Mouse (Mus musculus): ENCODE data around the gene Tmem106c. TPM values are rescaled to one million over a fixed set of nuclear protein-coding genes. Genes with fewer than 3 reads are reported as not detected.

Tmem106c gene
- polyA plus RNA-seq, 1 experiment, result 7.1 TPM

DNA sequence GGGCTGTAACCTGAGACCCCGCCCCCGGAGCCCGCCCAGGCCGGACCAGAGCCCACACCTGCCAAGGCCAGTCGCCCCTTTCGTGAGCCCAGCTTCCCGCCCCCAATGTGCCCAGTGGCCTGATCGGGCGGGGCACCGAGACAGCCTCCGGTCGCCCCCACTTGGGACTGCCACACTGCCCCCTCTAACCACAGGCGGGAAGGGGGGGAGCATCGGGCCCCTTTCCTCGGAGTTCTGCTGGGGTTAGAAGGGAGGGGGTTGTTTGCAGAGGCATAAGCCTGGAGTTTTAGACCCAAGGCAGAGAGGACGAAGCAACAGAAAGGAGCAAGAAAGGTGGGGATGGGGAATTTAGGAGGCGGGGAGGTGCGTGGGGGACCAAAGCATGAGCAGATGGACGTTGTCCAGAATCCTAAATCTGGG, 40.8 kb downstream of the Tmem106c start:
- TF ChIP-seq CTCF (IDR thresholded peaks at IDR 0.05; ENCODE audit: control insufficient read depth, insufficient read depth, low read length), result no peak
- no peak for TF ChIP-seq POLR2A (IDR thresholded peaks at IDR 0.05; ENCODE audit: borderline replicate concordance, control insufficient read depth, low read depth, low read length)
- Histone ChIP-seq H3K4me3 (replicated peaks; ENCODE audit: control insufficient read depth, low read depth, low read length) (no peak overlapping the region), H3K4me1 (ENCODE audit: control insufficient read depth, insufficient read depth, low read length) (no peaks in the 10 kb centered on the region), H3K27ac (ENCODE audit: control insufficient read depth, insufficient read depth, low read depth, low read length, poor library complexity) (no peak overlapping the region)
- WGBS, result 3% methylated on average over 19 of the region's 19 CpGs

DNA sequence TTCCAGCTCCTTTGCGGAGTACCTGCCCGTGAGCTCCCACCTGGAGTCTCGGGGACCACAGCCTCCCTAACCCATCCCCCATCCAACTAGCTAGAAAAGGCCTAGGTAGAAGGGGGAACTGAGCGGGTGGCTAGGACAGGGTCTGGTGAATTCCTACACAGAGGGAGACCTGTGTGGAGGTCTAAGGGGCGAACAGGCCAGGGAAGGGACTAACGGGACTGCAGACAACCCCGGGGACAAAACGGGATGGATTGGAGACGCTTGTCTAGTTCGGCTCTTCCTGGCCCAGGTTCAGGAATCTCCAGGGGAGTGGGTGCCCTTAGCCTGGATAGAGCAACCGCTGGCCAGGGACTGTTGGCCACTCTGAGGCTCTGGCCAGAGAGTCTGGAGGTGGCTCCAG, 41.2 kb downstream of the Tmem106c start:
- Histone ChIP-seq H3K4me1 (ENCODE audit: control insufficient read depth, insufficient read depth, low read length) (no peaks in the 10 kb centered on the region), H3K27ac (ENCODE audit: control insufficient read depth, insufficient read depth, low read depth, low read length, poor library complexity) (no peak overlapping the region), H3K4me3 (replicated peaks; ENCODE audit: control insufficient read depth, low read depth, low read length) (no peak overlapping the region)
- TF ChIP-seq CTCF (IDR thresholded peaks at IDR 0.05; ENCODE audit: control insufficient read depth, insufficient read depth, low read length), result no peak
- WGBS, result 13% methylated on average over 11 of the region's 11 CpGs

DNA sequence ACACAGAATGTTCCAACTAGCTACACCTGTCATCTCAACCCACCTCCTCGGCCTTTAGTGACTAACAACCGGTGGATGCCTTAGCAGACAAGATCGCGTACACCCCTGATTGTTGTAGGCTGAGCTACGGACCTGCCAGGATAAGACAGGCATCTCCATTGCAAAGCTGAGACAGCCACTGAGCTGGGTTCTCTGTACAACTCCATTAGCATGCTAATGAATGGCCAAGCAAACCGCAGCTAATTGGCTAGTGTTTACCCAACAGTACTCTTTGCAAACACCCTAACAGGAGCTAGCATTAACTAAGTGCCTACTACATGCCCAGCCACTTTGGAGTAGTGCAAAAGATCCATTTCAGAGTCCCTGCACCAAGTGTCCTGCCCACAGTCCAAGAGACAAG, 48.8 kb downstream of the Tmem106c start:
- no peaks in the 10 kb centered on the region for H3K4me1 ChIP-seq (ENCODE audit: control insufficient read depth, insufficient read depth, low read length)
- no peak overlapping the region for H3K4me3 ChIP-seq (replicated peaks; ENCODE audit: control insufficient read depth, low read depth, low read length)
- TF ChIP-seq POLR2A (IDR thresholded peaks at IDR 0.05; ENCODE audit: borderline replicate concordance, control insufficient read depth, low read depth, low read length) (no peak), CTCF (IDR thresholded peaks at IDR 0.05; ENCODE audit: control insufficient read depth, insufficient read depth, low read length) (no peak)
- H3K27ac ChIP-seq (ENCODE audit: control insufficient read depth, insufficient read depth, low read depth, low read length, poor library complexity), result no peak overlapping the region
- WGBS, result 89% methylated on average over 6 of the region's 6 CpGs

DNA sequence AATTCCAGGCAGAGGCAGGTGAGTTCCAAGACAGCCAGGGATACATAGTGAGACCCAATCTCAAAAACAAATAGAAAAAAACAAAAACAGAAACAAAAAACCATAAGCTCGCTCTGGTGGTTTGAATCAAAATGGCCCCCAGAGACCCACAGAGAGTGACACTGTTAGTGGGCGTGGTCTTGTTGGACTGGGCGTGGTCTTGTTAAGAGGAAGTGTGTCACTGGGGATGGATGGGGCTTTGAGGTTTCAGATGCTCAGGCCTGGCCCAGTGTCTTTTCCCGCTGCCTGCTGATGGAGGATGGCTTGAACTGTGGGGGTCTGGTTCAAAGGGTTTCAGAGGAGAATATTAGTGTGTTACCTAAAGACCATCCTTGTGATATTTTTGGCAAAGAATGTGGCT, 53.9 kb downstream of the Tmem106c start:
- TF ChIP-seq CTCF (IDR thresholded peaks at IDR 0.05; ENCODE audit: control insufficient read depth, insufficient read depth, low read length), result no peak
- Histone ChIP-seq H3K4me3 (replicated peaks; ENCODE audit: control insufficient read depth, low read depth, low read length) (no peak overlapping the region), H3K27ac (ENCODE audit: control insufficient read depth, insufficient read depth, low read depth, low read length, poor library complexity) (no peak overlapping the region), H3K4me1 (ENCODE audit: control insufficient read depth, insufficient read depth, low read length) (no peaks in the 10 kb centered on the region)
- WGBS, result 65% methylated on average over 4 of the region's 4 CpGs

DNA sequence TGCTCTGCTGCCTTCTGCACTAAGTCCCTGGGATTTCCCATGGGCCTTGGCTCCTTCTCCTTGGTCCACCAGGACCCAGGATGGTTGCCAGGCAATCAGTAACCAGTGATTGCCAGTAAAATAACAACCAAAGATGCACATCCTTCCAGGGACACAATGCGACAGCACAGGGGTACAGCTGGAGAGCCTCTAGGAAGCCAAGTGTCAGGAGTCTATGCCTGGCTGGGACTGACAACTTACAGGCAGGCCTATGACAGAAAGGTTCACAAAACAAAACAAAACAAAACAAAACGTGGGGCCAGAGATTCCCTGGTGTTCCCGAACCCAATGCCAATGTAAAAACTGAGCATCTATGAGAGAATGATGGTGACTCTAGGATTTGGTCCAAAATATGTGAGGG, 55.0 kb downstream of the Tmem106c start:
- WGBS, result 68% methylated on average over 3 of the region's 3 CpGs
- no peak overlapping the region for H3K27ac ChIP-seq (ENCODE audit: control insufficient read depth, insufficient read depth, low read depth, low read length, poor library complexity)
- H3K4me1 ChIP-seq (ENCODE audit: control insufficient read depth, insufficient read depth, low read length), result no peaks in the 10 kb centered on the region
- TF ChIP-seq CTCF (IDR thresholded peaks at IDR 0.05; ENCODE audit: control insufficient read depth, insufficient read depth, low read length) (no peak), POLR2A (IDR thresholded peaks at IDR 0.05; ENCODE audit: borderline replicate concordance, control insufficient read depth, low read depth, low read length) (no peak)
- no peak overlapping the region for H3K4me3 ChIP-seq (replicated peaks; ENCODE audit: control insufficient read depth, low read depth, low read length)

Other genes starting within 250 kb of the Tmem106c start
- 2.3 and 7.3 TPM in 2 replicates for gene Endou, start 232.9 kb upstream of the Tmem106c start, polyA plus RNA-seq (2011; ENCODE audit: insufficient read depth, insufficient read length, low replicate concordance, missing spikeins)
- 15.3 and 17.0 TPM in 2 replicates for gene Rapgef3, start 196.2 kb upstream of the Tmem106c start, polyA plus RNA-seq (2011; ENCODE audit: insufficient read depth, insufficient read length, low replicate concordance, missing spikeins)
- 62.3 and 67.5 TPM in 2 replicates for gene Slc48a1, start 185.7 kb upstream of the Tmem106c start, polyA plus RNA-seq (2011; ENCODE audit: insufficient read depth, insufficient read length, low replicate concordance, missing spikeins)
- gene Hdac7, start 119.7 kb upstream of the Tmem106c start, polyA plus RNA-seq (2011; ENCODE audit: insufficient read depth, insufficient read length, low replicate concordance, missing spikeins), result 34.1 and 37.8 TPM in 2 replicates
- gene Vdr, start 53.6 kb upstream of the Tmem106c start, polyA plus RNA-seq (2011; ENCODE audit: insufficient read depth, insufficient read length, low replicate concordance, missing spikeins), result 0.88 and 1.5 TPM in 2 replicates
- gene Col2a1, start 40.5 kb downstream of the Tmem106c start, polyA plus RNA-seq (2011; ENCODE audit: insufficient read depth, insufficient read length, low replicate concordance, missing spikeins), result 0.52 TPM in 1 of 2 replicates, not detected in the other
- gene Pfkm, start 128.4 kb downstream of the Tmem106c start, polyA plus RNA-seq (2011; ENCODE audit: insufficient read depth, insufficient read length, low replicate concordance, missing spikeins), result 22.9 and 23.0 TPM in 2 replicates
- gene Senp1, start 129.5 kb downstream of the Tmem106c start, polyA plus RNA-seq (2011; ENCODE audit: insufficient read depth, insufficient read length, low replicate concordance, missing spikeins), result 23.1 and 27.6 TPM in 2 replicates
- gene Asb8, start 201.4 kb downstream of the Tmem106c start, polyA plus RNA-seq (2011; ENCODE audit: insufficient read depth, insufficient read length, low replicate concordance, missing spikeins), result 9.1 and 12.2 TPM in 2 replicates
- gene Ccdc184, start 203.0 kb downstream of the Tmem106c start, polyA plus RNA-seq (2011; ENCODE audit: insufficient read depth, insufficient read length, low replicate concordance, missing spikeins), result 0.43 and 1.2 TPM in 2 replicates
- gene Olfr288, start 231.3 kb downstream of the Tmem106c start, polyA plus RNA-seq (2011; ENCODE audit: insufficient read depth, insufficient read length, low replicate concordance, missing spikeins), result not detected in 2 replicates

All from bone marrow, adult 2 months (tissue).